Mouse (Mus musculus): ENCODE measurements around the gene Acap2. TPM values are rescaled to one million over a fixed set of nuclear protein-coding genes. Genes with fewer than 3 reads are reported as not detected.

The Acap2 gene
- total and polyA plus RNA-seq, 3 experiments = 17.2 to 19.1 TPM; not detected in 1

DNA sequence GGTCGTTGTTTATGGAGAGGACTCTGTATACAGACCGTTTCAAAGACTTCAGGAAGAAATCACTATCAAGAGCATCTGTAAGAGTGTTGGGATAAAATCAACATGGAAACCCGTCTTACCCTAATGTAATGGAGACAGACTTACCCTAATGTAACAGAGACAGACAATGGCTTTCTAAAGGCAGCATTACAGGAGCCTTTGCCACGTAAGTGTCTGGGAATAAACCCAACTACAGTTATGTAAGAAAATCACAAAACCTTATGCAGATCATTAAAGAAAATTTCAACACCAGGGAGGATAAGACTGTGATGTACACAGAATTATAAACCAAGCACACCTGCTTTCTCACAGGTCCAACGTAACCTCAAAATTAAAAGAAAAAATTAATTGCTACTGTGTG lies 72.9 kb downstream of the Acap2 start:
- Histone ChIP-seq H3K27me3 (ENCODE audit: control insufficient read depth in 1 of 2, insufficient read depth in 2 of 2, low read length in 2 of 2) (no peaks in the 10 kb centered on the region), H3K9ac (ENCODE audit: control insufficient read depth, low read depth, low read length, poor library complexity, severe bottlenecking) (no peak overlapping the region), H3K36me3 (ENCODE audit: control insufficient read depth in 1 of 2, insufficient read depth in 2 of 2, low read length in 2 of 2) (peaks cover 2 to 5% of the 10 kb centered on the region in 2 experiments; a peak in 3 of 4 replicates), H3K27ac (ENCODE audit: control insufficient read depth, low read depth, low read length) (no peak overlapping the region), H3K4me1 (ENCODE audit: control insufficient read depth in 1 of 2, insufficient read depth in 2 of 2, low read length in 2 of 2) (peaks cover 2 to 8% of the 10 kb centered on the region in 2 experiments; a peak in 3 of 4 replicates), H3K9me3 (replicated peaks; ENCODE audit: insufficient read depth, low read length) (no peaks in the 10 kb centered on the region), H3K4me3 (ENCODE audit: control insufficient read depth in 1 of 2, insufficient read depth in 1 of 2, low read depth in 2 of 2, low read length in 2 of 2) (no peak overlapping the region), H3K79me2 (ENCODE audit: control insufficient read depth, insufficient read depth, low read length, poor library complexity) (no peaks in the 10 kb centered on the region)
- TF ChIP-seq GABPA (IDR thresholded peaks at IDR 0.05; ENCODE audit: low read depth, low read length) (no peak), RAD21 (IDR thresholded peaks at IDR 0.05; ENCODE audit: low read depth, low read length) (no peak), ETS1 (IDR thresholded peaks at IDR 0.05; ENCODE audit: low read depth, low read length) (no peak), UBTF (IDR thresholded peaks at IDR 0.05; ENCODE audit: borderline replicate concordance, insufficient read depth, low read depth, low read length) (no peak), ZMIZ1 (IDR thresholded peaks at IDR 0.05; ENCODE audit: low read depth, low read length) (no peak)
- DNase-seq (ENCODE audit: low read depth, low spot score) = no peak

DNA sequence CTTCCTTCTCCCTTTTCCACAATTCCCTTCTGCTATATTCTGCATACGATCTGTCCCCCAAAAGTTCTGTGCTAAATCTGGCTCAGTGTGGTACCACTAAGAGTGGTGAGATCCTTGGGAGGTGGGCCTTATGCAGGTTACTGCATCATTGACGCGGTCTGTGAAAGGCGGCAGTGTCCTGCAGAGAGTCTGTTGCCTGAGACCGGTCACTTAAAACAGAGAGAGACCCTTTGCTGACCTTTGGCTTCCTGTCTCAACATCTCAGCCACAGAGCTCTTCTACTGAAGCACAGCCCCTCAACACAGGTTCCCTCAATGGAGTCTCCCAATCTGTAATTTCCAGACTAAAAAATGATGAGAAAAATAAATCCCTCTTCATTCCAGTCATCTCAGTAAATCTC lies 76.1 kb downstream of the Acap2 start:
- DNase-seq (ENCODE audit: low read depth, low spot score) = no peak
- H3K9me3 ChIP-seq (replicated peaks; ENCODE audit: insufficient read depth, low read length) = no peaks in the 10 kb centered on the region
- peaks cover 2 to 10% of the 10 kb centered on the region in 2 experiments; a peak in 3 of 4 replicates for H3K36me3 ChIP-seq (ENCODE audit: control insufficient read depth in 1 of 2, insufficient read depth in 2 of 2, low read length in 2 of 2)
- no peak for TF ChIP-seq SMC3 (IDR thresholded peaks at IDR 0.05; ENCODE audit: low read depth, low read length)
- TF ChIP-seq RCOR1 (IDR thresholded peaks at IDR 0.05; ENCODE audit: low read depth, low read length) = no peak
- TF ChIP-seq USF2 (IDR thresholded peaks at IDR 0.05; ENCODE audit: borderline replicate concordance in 1 of 2, insufficient read depth in 1 of 2, low read depth in 1 of 2, low read length in 2 of 2) = no peak
- TF ChIP-seq EP300 (IDR thresholded peaks at IDR 0.05; ENCODE audit: low read depth in 1 of 2, low read length in 2 of 2) = no peak
- TF ChIP-seq ZKSCAN1 (IDR thresholded peaks at IDR 0.05; ENCODE audit: low read depth, low read length) = no peak
- no peak for TF ChIP-seq E2F4 (IDR thresholded peaks at IDR 0.05; ENCODE audit: borderline replicate concordance, low read depth, low read length)
- TF ChIP-seq MYC (IDR thresholded peaks at IDR 0.05; ENCODE audit: low read depth, low read length) = no peak
- TF ChIP-seq GABPA (IDR thresholded peaks at IDR 0.05; ENCODE audit: low read depth, low read length) = no peak
- TF ChIP-seq MAFK (IDR thresholded peaks at IDR 0.05; ENCODE audit: borderline replicate concordance, low read depth, low read length) = no peak
- TF ChIP-seq NRF1 (IDR thresholded peaks at IDR 0.05; ENCODE audit: insufficient read depth, low read depth, low read length, poor library complexity, severe bottlenecking) = no peak
- no peak for TF ChIP-seq GATA1 (IDR thresholded peaks at IDR 0.05; ENCODE audit: low read depth, low read length)
- TF ChIP-seq SIN3A (IDR thresholded peaks at IDR 0.05; ENCODE audit: low read length) = no peak
- TF ChIP-seq ELF1 (IDR thresholded peaks at IDR 0.05; ENCODE audit: low read depth, low read length) = no peak
- TF ChIP-seq ZNF384 (IDR thresholded peaks at IDR 0.05; ENCODE audit: low read depth, low read length) = no peak
- TF ChIP-seq CTCF (IDR thresholded peaks at IDR 0.05 in 2 of 3, conservative IDR thresholded peaks at IDR 0.05 in 1 of 3; ENCODE audit: control insufficient read depth in 1 of 3, insufficient read depth in 1 of 3, low read depth in 2 of 3, low read length in 3 of 3, poor library complexity in 1 of 3, severe bottlenecking in 1 of 3) = no peak
- TF ChIP-seq TCF12 (IDR thresholded peaks at IDR 0.05; ENCODE audit: low read depth, low read length) = no peak
- no peak overlapping the region for H3K4me3 ChIP-seq (ENCODE audit: control insufficient read depth in 1 of 2, insufficient read depth in 1 of 2, low read depth in 2 of 2, low read length in 2 of 2)
- no peak overlapping the region for H3K9ac ChIP-seq (ENCODE audit: control insufficient read depth, low read depth, low read length, poor library complexity, severe bottlenecking)
- H3K27ac ChIP-seq (ENCODE audit: control insufficient read depth, low read depth, low read length) = no peak overlapping the region
- H3K27me3 ChIP-seq (ENCODE audit: control insufficient read depth in 1 of 2, insufficient read depth in 2 of 2, low read length in 2 of 2) = no peaks in the 10 kb centered on the region
- peaks cover 2 to 8% of the 10 kb centered on the region in 2 experiments; a peak in 3 of 4 replicates for H3K4me1 ChIP-seq (ENCODE audit: control insufficient read depth in 1 of 2, insufficient read depth in 2 of 2, low read length in 2 of 2)
- H3K79me2 ChIP-seq (ENCODE audit: control insufficient read depth, insufficient read depth, low read length, poor library complexity) = no peaks in the 10 kb centered on the region
